Mouse (Mus musculus): ENCODE results near the gene Nrxn3.

DNA sequence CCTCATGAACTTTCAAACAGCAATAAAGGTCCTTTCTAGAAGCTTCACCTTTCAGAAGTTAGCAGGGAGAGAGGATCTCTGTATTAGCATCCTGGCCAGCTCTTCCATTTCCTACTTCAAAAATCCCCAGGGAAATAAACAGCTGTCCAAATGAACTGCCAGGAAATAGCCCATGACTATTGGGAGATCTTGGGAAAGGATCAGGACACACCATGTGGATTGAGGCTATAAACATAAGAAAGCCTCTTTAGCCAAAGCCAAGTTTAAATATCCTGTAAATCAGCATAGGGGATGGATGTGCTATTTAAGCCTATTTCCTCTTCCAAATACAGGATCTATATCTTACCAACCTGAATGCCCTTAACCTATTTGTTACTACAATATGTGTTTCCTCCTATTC, 1230.6 kb downstream of the Nrxn3 start:
- TF ChIP-seq CTCF (IDR thresholded peaks at IDR 0.05; ENCODE audit: extremely low read depth, insufficient read length, insufficient replicate concordance, low read depth, low read length), result no peak
- TF ChIP-seq POLR2A (IDR thresholded peaks at IDR 0.05; ENCODE audit: low read depth, low read length), result no peak
